Mouse (Mus musculus) heart, adult 2 months (tissue): ENCODE data around the gene Slk. TPM values are rescaled to one million over a fixed set of nuclear protein-coding genes. Genes with fewer than 3 reads are reported as not detected.

Source experiments
- DNase-seq, 2 experiments: peaks; one replicate each; pipeline ENCODE4 v3.0.0; 2021
- H3K27ac ChIP-seq: fragments of 200-600 bp; 2 replicates; pipeline ENCODE4 v1.8.1; 2022
- H3K27me3 ChIP-seq: fragments of 200-500 bp; 2 replicates; pipeline ENCODE4 v1.6.1; 2012; ENCODE audit warnings: mild to moderate bottlenecking, low read length, inconsistent platforms, mixed read lengths; ENCODE audit not compliant: control insufficient read depth, insufficient read depth
- H3K36me3 ChIP-seq: fragments of 200-500 bp; 2 replicates; pipeline ENCODE4 v1.6.1; 2012; ENCODE audit warnings: low read length, inconsistent platforms; ENCODE audit not compliant: control insufficient read depth, insufficient read depth
- H3K4me1 ChIP-seq: fragments of 200-500 bp; 2 replicates; pipeline ENCODE4 v1.6.1; 2011; ENCODE audit warnings: low read length; ENCODE audit not compliant: control insufficient read depth, insufficient read depth
- H3K4me3 ChIP-seq: fragments of 200-600 bp; 2 replicates; pipeline ENCODE4 v1.8.1; 2022
- H3K79me2 ChIP-seq: fragments of 200-500 bp; replicated peaks from 2 replicates; pipeline ENCODE4 v1.6.1; 2012; ENCODE audit warnings: mild to moderate bottlenecking, inconsistent platforms, low read length, moderate library complexity, mixed read lengths; ENCODE audit not compliant: control insufficient read depth, insufficient read depth
- H3K9ac ChIP-seq: fragments of 200-500 bp; 2 replicates; pipeline ENCODE4 v1.6.1; 2012; ENCODE audit warnings: low read depth, mild to moderate bottlenecking, control low read depth, inconsistent platforms, low read length, mixed read lengths
- CTCF ChIP-seq: fragments of 200-600 bp; IDR thresholded peaks from 2 replicates; pipeline ENCODE4 v1.8.1; 2022; ENCODE audit warnings: antibody characterized with exemption, mild to moderate bottlenecking, moderate library complexity
- EP300 ChIP-seq: fragments of 200-500 bp; IDR thresholded peaks from 2 replicates; pipeline ENCODE4 v1.6.1; 2011; ENCODE audit warnings: low read depth, low read length, control low read depth; ENCODE audit not compliant: insufficient read depth
- POLR2A ChIP-seq: fragments of 200-500 bp; IDR thresholded peaks from 2 replicates; pipeline ENCODE4 v1.6.1; 2011; ENCODE audit warnings: mild to moderate bottlenecking, low read depth, low read length, control low read depth; ENCODE audit not compliant: insufficient read depth
- WGBS: fragments of 180-500 bp; shearing (Covaris S2); methylation state at CpG from one replicate; pipeline ENCODE4 v1.1.7; 2018; 5-methylcytosine and 5-hydroxymethylcytosine counted together
- intact Hi-C: fragments of 180-260 bp; cut with DNase I; formaldehyde crosslinking; loops from one replicate; pipeline ENCODE4 v1.15.1; 2025
- polyA plus RNA-seq: library from polyadenylated mRNA; depleted of rRNA; stranded (reverse); fragments of >200 nt; gene quantifications from 2 replicates; pipeline ENCODE4 v1.2.3, GENCODE M21; 2012
- total RNA-seq, 2 experiments: library from RNA; stranded (reverse); gene quantifications; 2 replicates each; pipeline ENCODE4 v1.2.3; 2021

Gene Slk
- total and polyA plus RNA-seq, 3 experiments, result 14.4 to 95.3 (median 83.8) TPM

DNA sequence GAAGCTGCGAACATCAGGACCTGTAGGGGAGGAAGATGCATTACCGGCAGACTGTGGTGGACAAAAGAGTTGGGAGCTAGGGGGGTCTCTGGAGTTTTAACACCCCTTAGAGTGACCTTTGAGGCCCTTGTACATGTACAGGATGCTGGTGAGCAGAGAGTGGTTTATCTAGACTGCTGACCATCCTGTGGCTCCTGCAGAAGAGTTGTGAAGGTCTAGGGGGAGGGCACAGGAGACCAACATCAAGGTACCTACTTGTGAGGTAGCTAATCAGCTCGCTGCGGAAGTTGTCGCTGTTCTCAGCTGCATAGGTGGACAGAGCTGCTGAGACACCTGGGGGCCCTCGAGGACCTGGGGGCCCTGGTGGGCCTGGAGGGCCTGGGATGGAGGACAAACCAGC lies 69.6 kb downstream of the Slk start:
- DNase-seq, result peak in 1 of 2 experiments; percentile 14
- H3K4me3 ChIP-seq, result no peak overlapping the region
- no peaks in the 10 kb centered on the region for H3K79me2 ChIP-seq
- no peak overlapping the region for H3K27ac ChIP-seq
- H3K27me3 ChIP-seq, result no peaks in the 10 kb centered on the region
- 91% methylated on average over 6 of the region's 6 CpGs for WGBS
- H3K36me3 ChIP-seq, result no peaks in the 10 kb centered on the region
- intact Hi-C loops, result no loop called here
- peaks cover 9% of the 10 kb centered on the region for H3K4me1 ChIP-seq
- TF ChIP-seq CTCF (no peak), POLR2A (no peak), EP300 (no peak)
- H3K9ac ChIP-seq, result no peak overlapping the region

GRCm38 (mm10) chr19:47650366-47651159 lies 71.1 kb downstream of the Slk start:
- 74% methylated on average over 16 of the region's 16 CpGs for WGBS
- Histone ChIP-seq H3K4me3 (no peak overlapping the region), H3K4me1 (peaks cover 6% of the 10 kb centered on the region), H3K36me3 (no peaks in the 10 kb centered on the region), H3K9ac (no peak overlapping the region), H3K79me2 (no peaks in the 10 kb centered on the region), H3K27ac (no peak overlapping the region), H3K27me3 (no peaks in the 10 kb centered on the region)
- DNase-seq, result peak in 1 of 2 experiments; percentile 14
- TF ChIP-seq POLR2A (no peak), EP300 (no peak), CTCF (no peak)
- intact Hi-C loops, result no loop called here

DNA sequence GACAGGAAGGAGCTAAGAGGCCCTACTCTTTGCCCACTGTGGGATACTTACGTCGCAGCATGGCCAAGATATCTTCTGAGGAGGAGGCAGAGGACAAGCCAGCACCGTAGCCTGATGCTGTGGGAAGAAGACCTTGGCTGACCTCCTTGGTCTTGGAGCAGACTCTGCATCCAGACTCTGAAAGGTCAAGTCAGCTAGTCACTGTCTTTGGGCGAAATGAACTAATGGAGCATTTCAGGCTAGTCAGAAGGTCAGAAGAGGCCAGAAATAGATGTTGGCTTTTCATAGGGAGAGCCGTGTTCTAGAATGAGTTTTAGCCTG lies 71.6 kb downstream of the Slk start:
- WGBS, result 47% methylated on average over 5 of the region's 5 CpGs

GRCm38 (mm10) chr19:47652255-47652654 lies 72.8 kb downstream of the Slk start:
- Histone ChIP-seq H3K27me3 (no peaks in the 10 kb centered on the region), H3K79me2 (no peaks in the 10 kb centered on the region), H3K4me3 (no peak overlapping the region), H3K27ac (no peak overlapping the region), H3K4me1 (peaks cover 2% of the 10 kb centered on the region; the same call in 1 of the 2 replicates), H3K36me3 (no peaks in the 10 kb centered on the region), H3K9ac (no peak overlapping the region)
- 63% methylated on average over 8 of the region's 8 CpGs for WGBS
- DNase-seq, result no peak
- TF ChIP-seq POLR2A (no peak), EP300 (no peak), CTCF (no peak)
- intact Hi-C loops, result no loop called here

More for the DNA sequence above, 71.6 kb downstream of the Slk start:
- H3K79me2 ChIP-seq, result no peaks in the 10 kb centered on the region
- H3K27me3 ChIP-seq, result no peaks in the 10 kb centered on the region
- H3K4me3 ChIP-seq, result no peak overlapping the region
- no peak overlapping the region for H3K9ac ChIP-seq
- peaks cover 5% of the 10 kb centered on the region for H3K4me1 ChIP-seq
- no peak for DNase-seq
- TF ChIP-seq CTCF (no peak), POLR2A (no peak), EP300 (no peak)
- intact Hi-C loops, result no loop called here
- no peaks in the 10 kb centered on the region for H3K36me3 ChIP-seq
- no peak overlapping the region for H3K27ac ChIP-seq

- no peak overlapping the region for H3K27ac ChIP-seq
- H3K4me3 ChIP-seq, result no peak overlapping the region
- H3K27me3 ChIP-seq, result no peaks in the 10 kb centered on the region
- TF ChIP-seq CTCF, result no peak
- no peak for TF ChIP-seq POLR2A
- TF ChIP-seq EP300, result no peak
- peaks cover 2% of the 10 kb centered on the region; the same call in 1 of the 2 replicates for H3K4me1 ChIP-seq
- H3K36me3 ChIP-seq, result no peaks in the 10 kb centered on the region
- no peak for DNase-seq
- no peaks in the 10 kb centered on the region for H3K79me2 ChIP-seq
- intact Hi-C loops, result no loop called here
- no peak overlapping the region for H3K9ac ChIP-seq
- WGBS, result 66% methylated on average over 8 of the region's 8 CpGs
Measured at GRCm38 (mm10) chr19:47653173-47653572, 73.7 kb downstream of the Slk start.

- no peak overlapping the region for H3K4me3 ChIP-seq
- TF ChIP-seq EP300 (no peak), CTCF (no peak), POLR2A (no peak)
- H3K36me3 ChIP-seq, result no peaks in the 10 kb centered on the region
- no peak overlapping the region for H3K27ac ChIP-seq
- H3K27me3 ChIP-seq, result no peaks in the 10 kb centered on the region
- no peak overlapping the region for H3K9ac ChIP-seq
- no peaks in the 10 kb centered on the region for H3K79me2 ChIP-seq
- DNase-seq, result no peak
- peaks cover 2% of the 10 kb centered on the region; the same call in 1 of the 2 replicates for H3K4me1 ChIP-seq
- WGBS, result 55% methylated on average over 11 of the region's 11 CpGs
- intact Hi-C loops, result no loop called here
Measured at GRCm38 (mm10) chr19:47654896-47655295, 75.4 kb downstream of the Slk start.
